25 mouse cellular contexts compared by ENCODE assay signal in genomic region chr4:135165761-135166160, GRCm38 (mm10). TPM values are rescaled to one million over a fixed set of nuclear protein-coding genes. Genes with fewer than 3 reads are reported as not detected.
DNase-seq lines count a peak whose midpoint lies in the region; ATAC-seq lines count a peak whose summit lies in the region.
"Had no signal": no experiment of that assay in that cellular context is flagged by ENCODE, and none has a peak within 500 bp of the region (broad histone marks: within the 10 kb centered on the region; RNA-seq: fewer than 3 reads in every experiment).

No protein-coding gene starts in this region.

- no peaks in the 10 kb centered on the region for H3K9me3 ChIP-seq in embryonic facial prominence, embryonic 14.5 days (ENCODE audit: control insufficient read depth, low read length)
- H3K9me3 ChIP-seq in limb, embryonic 15.5 days: no peaks in the 10 kb centered on the region
- H3K9me3 ChIP-seq: heart, embryonic 15.5 days; intestine, embryonic 15.5 days; midbrain, embryonic 10.5 days had no signal

- no peaks in the 10 kb centered on the region for H3K36me3 ChIP-seq in embryonic facial prominence, embryonic 14.5 days (ENCODE audit: control insufficient read depth, insufficient read depth, low read length)
- no peaks in the 10 kb centered on the region for H3K36me3 ChIP-seq in limb, embryonic 15.5 days
- H3K36me3 ChIP-seq: heart, embryonic 15.5 days; intestine, embryonic 15.5 days; midbrain, embryonic 10.5 days had no signal

- WGBS in embryonic facial prominence, embryonic 14.5 days: 47% methylated on average over 6 of the region's 6 CpGs
- WGBS in limb, embryonic 15.5 days: 34% methylated on average over 6 of the region's 6 CpGs

- H3K9ac ChIP-seq in embryonic facial prominence, embryonic 14.5 days (ENCODE audit: low read depth, low read length): no peak overlapping the region
- H3K9ac ChIP-seq in limb, embryonic 15.5 days: no peak overlapping the region
- H3K9ac ChIP-seq: forebrain, postnatal 0 days; heart, embryonic 15.5 days; intestine, embryonic 15.5 days had no signal

- no peak for ATAC-seq in embryonic facial prominence, embryonic 14.5 days (ENCODE audit: low read depth)
- no peak for ATAC-seq in limb, embryonic 15.5 days (ENCODE audit: insufficient number of reproducible peaks, low FRiP score, low TSS enrichment, low read depth)
- ATAC-seq: hindbrain, embryonic 16.5 days had no signal

- H3K4me2 ChIP-seq in embryonic facial prominence, embryonic 14.5 days (ENCODE audit: low read depth, low read length): no peak overlapping the region
- no peak overlapping the region for H3K4me2 ChIP-seq in limb, embryonic 15.5 days

- no peak overlapping the region for H3K4me3 ChIP-seq in embryonic facial prominence, embryonic 14.5 days (ENCODE audit: low read depth, low read length)
- no peak overlapping the region for H3K4me3 ChIP-seq in limb, embryonic 15.5 days
- H3K4me3 ChIP-seq: heart, adult 2 months; intestine, embryonic 15.5 days had no signal

- H3K4me1 ChIP-seq in embryonic facial prominence, embryonic 14.5 days (ENCODE audit: control insufficient read depth, insufficient read depth, low read length): peaks cover 35% of the 10 kb centered on the region
- peaks cover 52% of the 10 kb centered on the region for H3K4me1 ChIP-seq in limb, embryonic 15.5 days

- intact Hi-C loops in gastrocnemius, postnatal 36 days (cut with DNase I): no loop called here

- H3K27me3 ChIP-seq in embryonic facial prominence, embryonic 14.5 days (replicated peaks; ENCODE audit: control insufficient read depth, insufficient read depth, low read length): peaks cover 32% of the 10 kb centered on the region
- peaks cover 78% of the 10 kb centered on the region for H3K27me3 ChIP-seq in limb, embryonic 15.5 days

- peak; percentile 35 for DNase-seq in retina, postnatal 1 day
- DNase-seq in retina, embryonic 14.5 days (ENCODE audit: low spot score): no peak
- DNase-seq in embryonic facial prominence, embryonic 14.5 days (ENCODE audit: low spot score): no peak
- DNase-seq in gastrocnemius, postnatal 36 days: no peak
- DNase-seq in spleen, adult 12 weeks (ENCODE audit: low spot score): no peak
- no peak for DNase-seq in left cerebral cortex, adult 8-10 months (ENCODE audit: low spot score in 2 of 2)
- DNase-seq: adrenal gland, postnatal 10 days; cerebellum, adult 18-20 months; cerebellum, postnatal 25 days; forebrain, postnatal 0 days; gastrocnemius, postnatal 25 days; heart, adult 2 months; kidney, adult 8-10 months; kidney, postnatal 14 days; right cerebral cortex, postnatal 14 days; spleen, adult 18-20 months had no signal

- 0 out of 2 replicates have a peak overlapping the region, but pooled peaks have one; percentile 15 for H3K27ac ChIP-seq in embryonic facial prominence, embryonic 14.5 days (replicated peaks; ENCODE audit: low read depth, low read length)
- H3K27ac ChIP-seq in limb, embryonic 15.5 days: peak overlapping the region; percentile 47
- H3K27ac ChIP-seq: heart, adult 2 months; heart, embryonic 15.5 days; intestine, embryonic 15.5 days; macrophage had no signal

RNA-seq across cellular contexts. Expression of gene Runx3, which starts 45.3 kb away (rescaled TPM):
- 2.3 and 2.4 TPM in 2 replicates for polyA plus RNA-seq in embryonic facial prominence, embryonic 14.5 days (2014; fragmentation: Nextera tagmentation; extraction: Ambion mirVana)
- 4.4 and 4.6 TPM in 2 replicates for polyA plus RNA-seq in limb, embryonic 15.5 days (2015; fragmentation: Nextera tagmentation; extraction: Ambion mirVana)
- total RNA-seq in gastrocnemius, postnatal 36 days (2021): under 1 TPM; 0.12 to 0.23 TPM
- total RNA-seq in left cerebral cortex, adult 8-10 months (2022): under 1 TPM in 2 of 4 experiments, not detected in 2; 0.27 to 0.30 TPM
- total RNA-seq: forebrain, postnatal 0 days; layer of hippocampus, adult 18-20 months; layer of hippocampus, postnatal 14 days; midbrain, postnatal 0 days had no signal
- polyA plus RNA-seq: forebrain, postnatal 0 days; hindbrain, embryonic 16.5 days; midbrain, postnatal 0 days had no signal
